Mouse (Mus musculus) liver, postnatal 0 days (tissue): Measurements from ENCODE around the gene Taar9. TPM values are rescaled to one million over a fixed set of nuclear protein-coding genes. Genes with fewer than 3 reads are reported as not detected.
A peak's percentile ranks its signal among the peaks of the same experiment; 100 is the strongest.
"Not testable (repeated sequence)": the region's sequence is repeated elsewhere in the genome, so short reads cannot be mapped to it uniquely, and the experiment has no call there.

Experiments
- ATAC-seq: fragments of 200-750 bp; cut with Nextera tagmentation; 2 replicates; pipeline ENCODE4 v1.8.0; 2017; ENCODE audit warnings: mild to moderate bottlenecking, moderate library complexity
- DNase-seq: peaks from one replicate; pipeline ENCODE4 v3.0.0-alpha.2; 2016
- H3K27ac ChIP-seq: fragments of 300-500 bp; sonication (generic); 2 replicates; pipeline ENCODE4 v1.5.1; 2014; ENCODE audit warnings: antibody characterized with exemption, moderate library complexity, mild to moderate bottlenecking, low read depth
- H3K27me3 ChIP-seq: fragments of 300-500 bp; sonication (generic); 2 replicates; pipeline ENCODE4 v1.6.1; 2014; ENCODE audit warnings: low read length, control low read depth, mixed read lengths; ENCODE audit not compliant: insufficient read depth
- H3K36me3 ChIP-seq: fragments of 300-500 bp; sonication (generic); replicated peaks from 2 replicates; pipeline ENCODE4 v1.6.1; 2014; ENCODE audit warnings: mild to moderate bottlenecking, control low read depth, low read length, moderate library complexity, mixed read lengths; ENCODE audit not compliant: insufficient read depth
- H3K4me1 ChIP-seq: fragments of 300-500 bp; sonication (generic); 2 replicates; pipeline ENCODE4 v1.6.1; 2014; ENCODE audit warnings: antibody characterized with exemption, mild to moderate bottlenecking, control low read depth; ENCODE audit not compliant: insufficient read depth
- H3K4me2 ChIP-seq: fragments of 300-500 bp; sonication (generic); 2 replicates; pipeline ENCODE4 v1.6.1; 2014; ENCODE audit warnings: low read depth, mild to moderate bottlenecking, low read length, moderate library complexity, mixed read lengths
- H3K4me3 ChIP-seq: fragments of 300-500 bp; sonication (generic); 2 replicates; pipeline ENCODE4 v1.5.1; 2014; ENCODE audit warnings: low read depth, low read length
- H3K9ac ChIP-seq: fragments of 300-500 bp; sonication (generic); replicated peaks from 2 replicates; pipeline ENCODE4 v1.6.1; 2014; ENCODE audit warnings: mild to moderate bottlenecking, moderate library complexity
- H3K9me3 ChIP-seq: fragments of 300-500 bp; sonication (generic); 2 replicates; pipeline ENCODE4 v1.6.1; 2016; ENCODE audit warnings: mild to moderate bottlenecking, control low read depth, low read length, mixed read lengths
- CTCF ChIP-seq: sonication (generic); IDR thresholded peaks from 2 replicates; pipeline ENCODE4 v1.5.1; 2016; ENCODE audit warnings: antibody characterized with exemption, low read depth
- EP300 ChIP-seq: IDR thresholded peaks from 2 replicates; pipeline ENCODE4 v1.6.1; 2016; ENCODE audit warnings: antibody characterized with exemption, low read depth, mild to moderate bottlenecking
- WGBS: fragments of 180-500 bp; shearing (Covaris S2); extraction: QIAGEN DNeasy Blood & Tissue Kit; methylation state at CpG from one replicate; pipeline ENCODE4 v1.1.7; 2014; ENCODE audit not compliant: insufficient replicate concordance; 5-methylcytosine and 5-hydroxymethylcytosine counted together
- polyA plus RNA-seq: library from polyadenylated mRNA; unstranded; fragments of >200 nt; fragmentation: Nextera tagmentation; extraction: Ambion mirVana; gene quantifications from 2 replicates; pipeline ENCODE4 v1.2.1, GENCODE M21; 2015

Gene Taar9
- polyA plus RNA-seq, 1 experiment from 2014 or later, result not detected

DNA sequence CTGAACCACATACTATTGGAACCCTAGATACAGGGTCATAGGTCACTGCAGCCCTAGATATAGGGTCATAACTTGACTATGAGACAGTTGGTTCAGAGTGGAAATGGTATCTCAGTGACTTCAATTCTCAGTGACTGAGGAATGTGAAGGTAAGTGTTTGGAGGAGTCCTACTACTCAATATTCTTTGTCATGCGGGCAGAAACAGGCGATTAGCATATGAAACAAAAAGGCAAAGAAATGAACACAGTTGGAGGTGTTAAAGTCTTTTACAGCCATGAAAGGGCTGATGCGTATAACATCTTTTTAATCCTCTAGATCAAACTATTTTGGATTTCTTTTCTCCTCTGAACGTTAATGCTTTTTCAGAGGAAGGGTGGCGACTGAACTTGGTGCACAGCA, 23.4 kb downstream of the Taar9 start:
- ATAC-seq (no peak), DNase-seq (no peak)
- no peaks in the 10 kb centered on the region for H3K36me3 ChIP-seq
- no peaks in the 10 kb centered on the region for H3K9me3 ChIP-seq
- no peak overlapping the region for H3K4me3 ChIP-seq
- WGBS, result 69% methylated on average over 5 of the region's 5 CpGs
- H3K27ac ChIP-seq, result no peak overlapping the region; the same call in 1 of the 2 replicates
- H3K9ac ChIP-seq, result no peak overlapping the region
- peaks cover 4% of the 10 kb centered on the region; the same call in 1 of the 2 replicates for H3K4me1 ChIP-seq
- TF ChIP-seq CTCF, result no peak
- TF ChIP-seq EP300, result no peak
- no peaks in the 10 kb centered on the region for H3K27me3 ChIP-seq
- H3K4me2 ChIP-seq, result no peak overlapping the region

DNA sequence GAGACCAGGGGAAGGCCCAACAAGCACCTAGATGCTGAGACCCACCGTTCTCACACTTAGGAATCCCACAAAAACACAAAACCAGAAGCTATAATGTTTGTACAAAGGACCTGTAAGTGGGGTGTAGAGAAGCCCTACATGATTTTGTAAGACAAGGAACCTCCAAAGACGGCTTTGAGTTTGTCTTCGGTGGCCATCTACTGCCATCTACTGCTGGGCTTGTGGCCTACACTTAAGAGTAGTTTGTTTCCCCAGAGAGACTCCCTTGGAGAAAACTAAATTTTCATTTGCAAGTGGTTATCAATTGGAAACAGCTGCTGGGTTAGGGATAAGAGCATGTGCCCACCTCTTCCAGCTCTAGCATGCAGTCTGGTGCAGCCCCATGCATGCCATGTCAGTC, 29.2 kb downstream of the Taar9 start:
- Histone ChIP-seq H3K4me2 (no peak overlapping the region), H3K9me3 (no peaks in the 10 kb centered on the region), H3K9ac (no peak overlapping the region), H3K4me1 (no peaks in the 10 kb centered on the region), H3K27ac (no peak overlapping the region), H3K36me3 (no peaks in the 10 kb centered on the region), H3K27me3 (no peaks in the 10 kb centered on the region), H3K4me3 (no peak overlapping the region)
- TF ChIP-seq CTCF (peak; percentile 67), EP300 (no peak)
- DNase-seq (peak; percentile 44), ATAC-seq (no peak)
- WGBS, result 41% methylated on average over 3 of the region's 3 CpGs

DNA sequence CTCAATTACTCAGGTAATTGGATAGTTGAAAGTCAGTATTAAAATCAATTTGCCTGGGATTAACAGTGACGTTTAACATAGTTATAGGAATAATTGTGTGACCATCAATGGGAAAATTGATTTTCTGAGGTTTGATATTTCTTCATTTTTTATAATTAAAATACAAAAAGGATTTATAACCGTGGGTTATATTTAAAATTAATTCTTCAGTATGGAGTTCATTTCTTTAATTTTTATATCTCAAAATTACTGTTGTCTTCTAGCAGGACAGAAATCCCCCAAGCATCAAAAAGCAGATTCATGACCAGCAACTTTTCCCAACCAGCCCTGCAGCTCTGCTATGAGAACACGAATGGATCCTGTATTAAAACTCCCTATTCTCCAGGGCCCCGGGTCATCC, 33.1 kb downstream of the Taar9 start, which contains the start of gene Taar8a:
Taar8a (plus strand) TSS at position 301 of the 400 bp plus-strand sequence.
- H3K9me3 ChIP-seq, H3K27me3 ChIP-seq, H3K4me1 ChIP-seq, H3K36me3 ChIP-seq, H3K9ac ChIP-seq, H3K27ac ChIP-seq, DNase-seq, H3K4me2 ChIP-seq, H3K4me3 ChIP-seq, ATAC-seq: not testable (repeated sequence)
- WGBS, result 75% methylated on average over 2 of the region's 4 CpGs

DNA sequence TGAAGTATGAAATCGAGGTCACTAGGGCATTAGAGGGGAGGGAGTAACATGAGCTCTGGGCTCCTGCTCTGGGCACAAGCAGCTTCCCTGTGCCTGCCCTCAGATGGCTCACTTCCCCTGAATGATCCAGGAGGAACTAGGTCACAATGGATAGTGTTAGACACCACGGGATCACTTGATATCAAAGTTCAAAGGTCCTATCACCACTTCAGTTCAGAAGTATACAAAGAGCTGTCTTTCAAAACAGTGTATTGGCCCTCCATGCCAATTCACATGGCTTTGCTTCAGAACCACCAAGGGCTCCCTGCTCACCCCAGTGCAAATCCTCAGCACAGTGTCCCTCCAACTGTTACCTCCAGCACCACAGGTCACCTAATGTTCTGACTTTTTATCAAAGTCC, 34.6 kb downstream of the Taar9 start:
- H3K4me3 ChIP-seq, H3K9me3 ChIP-seq, ATAC-seq, DNase-seq, H3K4me2 ChIP-seq, H3K27ac ChIP-seq, H3K9ac ChIP-seq, H3K4me1 ChIP-seq, H3K36me3 ChIP-seq, H3K27me3 ChIP-seq: not testable (repeated sequence)
- WGBS, result 28% methylated on average over 2 of the region's 2 CpGs

DNA sequence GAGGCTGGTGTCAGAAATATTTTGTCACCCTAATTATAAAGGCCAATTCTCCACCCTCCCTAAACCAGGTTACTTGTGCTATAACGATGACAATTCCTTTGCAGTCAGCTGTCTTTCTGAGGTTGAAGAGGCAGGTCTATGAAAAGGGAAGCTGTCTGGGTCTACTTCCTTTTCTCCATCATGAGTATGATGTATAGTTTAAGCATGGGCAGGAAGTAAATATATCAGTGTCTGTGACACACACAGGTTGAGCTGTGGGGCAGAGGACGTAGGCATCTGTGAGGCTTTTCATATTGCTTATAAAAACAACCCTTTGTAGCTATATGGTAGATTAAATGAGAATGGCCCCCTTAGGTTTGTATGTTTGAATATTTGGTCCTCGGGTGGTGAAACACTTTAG, 50.3 kb downstream of the Taar9 start:
- no peak overlapping the region for H3K4me2 ChIP-seq
- ATAC-seq (no peak), DNase-seq (no peak)
- H3K4me1 ChIP-seq, result no peaks in the 10 kb centered on the region
- H3K9me3 ChIP-seq, result no peaks in the 10 kb centered on the region
- H3K27me3 ChIP-seq, result no peaks in the 10 kb centered on the region
- H3K27ac ChIP-seq, result no peak overlapping the region
- no peak overlapping the region for H3K9ac ChIP-seq
- TF ChIP-seq CTCF (no peak), EP300 (no peak)
- WGBS, result 58% methylated on average over 3 of the region's 3 CpGs
- no peaks in the 10 kb centered on the region for H3K36me3 ChIP-seq
- H3K4me3 ChIP-seq, result no peak overlapping the region

Other genes starting within 250 kb of the Taar9 start
- 13.9 and 20.5 TPM in 2 replicates for gene Vnn1, start 214.8 kb downstream of the Taar9 start, polyA plus RNA-seq
- not detected in 2 replicates for gene Taar1, start 189.2 kb downstream of the Taar9 start, polyA plus RNA-seq
- not detected in 2 replicates for gene Taar2, start 171.0 kb downstream of the Taar9 start, polyA plus RNA-seq
- gene Taar3, start 160.0 kb downstream of the Taar9 start, polyA plus RNA-seq, result not detected in 2 replicates
- not detected in 2 replicates for gene Taar4, start 149.0 kb downstream of the Taar9 start, polyA plus RNA-seq
- not detected in 2 replicates for gene Taar5, start 138.8 kb downstream of the Taar9 start, polyA plus RNA-seq
- not detected in 2 replicates for gene Taar6, start 123.9 kb downstream of the Taar9 start, polyA plus RNA-seq
- gene Taar7a, start 116.1 kb downstream of the Taar9 start, polyA plus RNA-seq, result not detected in 2 replicates
- not detected in 2 replicates for gene Taar7b, start 109.6 kb downstream of the Taar9 start, polyA plus RNA-seq
- gene Taar7d, start 82.3 kb downstream of the Taar9 start, polyA plus RNA-seq, result not detected in 2 replicates
- gene Taar7e, start 71.9 kb downstream of the Taar9 start, polyA plus RNA-seq, result not detected in 2 replicates
- gene Taar7f, start 60.0 kb downstream of the Taar9 start, polyA plus RNA-seq, result not detected in 2 replicates
- gene Taar8a, start 33.0 kb downstream of the Taar9 start, polyA plus RNA-seq, result not detected in 2 replicates
- gene Taar8b, start 17.2 kb downstream of the Taar9 start, polyA plus RNA-seq, result not detected in 2 replicates
- not detected in 2 replicates for gene Taar8c, start 7.6 kb downstream of the Taar9 start, polyA plus RNA-seq
- 33.7 and 35.7 TPM in 2 replicates for gene Stx7, start 39.8 kb upstream of the Taar9 start, polyA plus RNA-seq
- gene Moxd1, start 114.0 kb upstream of the Taar9 start, polyA plus RNA-seq, result 0.04 TPM in 1 of 2 replicates, not detected in the other